ENCODE assay signal across 23 mouse cellular contexts in genomic region chr7:63888674-63889073, GRCm38 (mm10). TPM values are rescaled to one million over a fixed set of nuclear protein-coding genes. Genes with fewer than 3 reads are reported as not detected.
A peak's percentile ranks its signal among the peaks of the same experiment; 100 is the strongest.
DNase-seq lines count a peak whose midpoint lies in the region; ATAC-seq and TF ChIP-seq lines count a peak whose summit lies in the region.
"Had no signal": no experiment of that assay in that cellular context is flagged by ENCODE, and none has a peak within 500 bp of the region (broad histone marks: within the 10 kb centered on the region; RNA-seq: fewer than 3 reads in every experiment).

No protein-coding gene starts in this region.

- peaks cover 45% of the 10 kb centered on the region for H3K4me1 ChIP-seq in cerebellum, adult 2 months (ENCODE audit: control insufficient read depth, insufficient read depth, low read length)
- H3K4me1 ChIP-seq in heart, embryonic 11.5 days (ENCODE audit: control insufficient read depth, insufficient read depth, low read length): peaks cover 7% of the 10 kb centered on the region
- H3K4me1 ChIP-seq in lung, postnatal 0 days (ENCODE audit: insufficient read depth, low read depth, low read length): peaks cover 9% of the 10 kb centered on the region

- no peak overlapping the region for H3K9ac ChIP-seq in heart, embryonic 11.5 days (ENCODE audit: low read depth, low read length)
- no peak overlapping the region for H3K9ac ChIP-seq in lung, postnatal 0 days (replicated peaks; ENCODE audit: low read depth)
- H3K9ac ChIP-seq: embryonic facial prominence, embryonic 12.5 days; forebrain, embryonic 12.5 days; forebrain, postnatal 0 days; hindbrain, embryonic 15.5 days; kidney, embryonic 15.5 days had no signal

- TF ChIP-seq CTCF in cerebellum, adult 2 months (IDR thresholded peaks at IDR 0.05; ENCODE audit: borderline replicate concordance, insufficient read depth, low read depth, low read length): no peak
- TF ChIP-seq CTCF in lung, postnatal 0 days (IDR thresholded peaks at IDR 0.05): no peak

- H3K4me2 ChIP-seq in heart, embryonic 11.5 days: no peak overlapping the region
- no peak overlapping the region for H3K4me2 ChIP-seq in lung, postnatal 0 days (replicated peaks; ENCODE audit: low read depth, low read length)
- H3K4me2 ChIP-seq: embryonic facial prominence, embryonic 12.5 days; forebrain, embryonic 12.5 days; hindbrain, embryonic 15.5 days; kidney, embryonic 15.5 days had no signal

- ATAC-seq in heart, embryonic 11.5 days (replicated peaks; ENCODE audit: insufficient number of reproducible peaks, low FRiP score, low TSS enrichment): no peak
- no peak for ATAC-seq in lung, postnatal 0 days
- ATAC-seq: forebrain, postnatal 0 days; intestine, embryonic 16.5 days had no signal

- TF ChIP-seq EP300 in lung, postnatal 0 days (IDR thresholded peaks at IDR 0.05): no peak

- no peaks in the 10 kb centered on the region for H3K27me3 ChIP-seq in cerebellum, adult 2 months (ENCODE audit: control insufficient read depth, insufficient read depth, low read length)
- H3K27me3 ChIP-seq in heart, embryonic 11.5 days (ENCODE audit: control insufficient read depth, insufficient read depth, low read length): no peaks in the 10 kb centered on the region
- H3K27me3 ChIP-seq in lung, postnatal 0 days (replicated peaks; ENCODE audit: insufficient read depth, low read length): no peaks in the 10 kb centered on the region
- H3K27me3 ChIP-seq: embryonic facial prominence, embryonic 12.5 days; forebrain, embryonic 12.5 days; hindbrain, embryonic 15.5 days; kidney, embryonic 15.5 days had no signal

- no peak for TF ChIP-seq POLR2A in cerebellum, adult 2 months (IDR thresholded peaks at IDR 0.05; ENCODE audit: borderline replicate concordance, insufficient read depth, low read length)

- peak in 1 of 2 experiments; percentile 30 for DNase-seq in cerebellum, adult 2 months
- DNase-seq in cerebellum, adult 9-11 months: no peak
- DNase-seq in heart, adult 18-20 months: peak; percentile 31
- no peak for DNase-seq in lung, postnatal 0 days (ENCODE audit: low spot score)
- no peak for DNase-seq in lung, postnatal 14 days
- DNase-seq in left cerebral cortex, adult 18-20 months (ENCODE audit: low spot score in 2 of 2): no peak
- DNase-seq: adrenal gland, postnatal 25 days; forebrain, postnatal 0 days; gastrocnemius, postnatal 36 days; heart, postnatal 14 days had no signal

- no peak overlapping the region for H3K4me3 ChIP-seq in cerebellum, adult 2 months (replicated peaks; ENCODE audit: insufficient read depth, low read depth, low read length)
- H3K4me3 ChIP-seq in heart, embryonic 11.5 days (ENCODE audit: low read depth, low read length): no peak overlapping the region
- H3K4me3 ChIP-seq in lung, postnatal 0 days (ENCODE audit: low read depth, low read length): no peak overlapping the region
- H3K4me3 ChIP-seq: embryonic facial prominence, embryonic 12.5 days; forebrain, embryonic 12.5 days; hindbrain, embryonic 15.5 days; kidney, embryonic 15.5 days had no signal

- H3K27ac ChIP-seq in cerebellum, adult 2 months (ENCODE audit: insufficient read depth, low read length): 0 out of 2 replicates have a peak overlapping the region, but pooled peaks have one; percentile 20
- H3K27ac ChIP-seq in heart, embryonic 11.5 days (ENCODE audit: low read depth, low read length): no peak overlapping the region
- H3K27ac ChIP-seq in lung, postnatal 0 days (ENCODE audit: low read length): 0 out of 2 replicates have a peak overlapping the region, but pooled peaks have one; percentile 27
- H3K27ac ChIP-seq: embryonic facial prominence, embryonic 12.5 days; forebrain, embryonic 12.5 days; hindbrain, embryonic 15.5 days; kidney, embryonic 15.5 days had no signal

- H3K36me3 ChIP-seq in heart, embryonic 11.5 days (ENCODE audit: control insufficient read depth, insufficient read depth, low read length): 0 out of 2 replicates have a peak, but pooled peaks cover 2% of the 10 kb centered on the region
- H3K36me3 ChIP-seq in lung, postnatal 0 days (ENCODE audit: insufficient read depth, low read length): peaks cover 15% of the 10 kb centered on the region; the same call in 1 of the 2 replicates

- no peaks in the 10 kb centered on the region for H3K9me3 ChIP-seq in heart, embryonic 11.5 days (replicated peaks; ENCODE audit: control insufficient read depth, low read length)
- no peaks in the 10 kb centered on the region for H3K9me3 ChIP-seq in lung, postnatal 0 days (ENCODE audit: low read length)
- H3K9me3 ChIP-seq: embryonic facial prominence, embryonic 12.5 days; forebrain, embryonic 12.5 days; hindbrain, embryonic 15.5 days; kidney, embryonic 15.5 days had no signal

- 61% methylated on average over 6 of the region's 6 CpGs for WGBS in cerebellum, adult 2 months
- WGBS in heart, embryonic 11.5 days (ENCODE audit: insufficient replicate concordance): 67% methylated on average over 6 of the region's 6 CpGs
- 48% methylated on average over 6 of the region's 6 CpGs for WGBS in lung, postnatal 0 days

RNA-seq across cellular contexts. Expression of gene E030018B13Rik, which starts 28.0 kb away (rescaled TPM):
- not detected in 2 replicates for polyA plus RNA-seq in cerebellum, adult 2 months (2012; rRNA removed)
- not detected for total RNA-seq in heart, adult 18-20 months (2021)
- polyA plus RNA-seq in heart, embryonic 11.5 days (2014; fragmentation: Nextera tagmentation; extraction: Ambion mirVana): not detected in 2 replicates
- polyA plus RNA-seq in lung, postnatal 0 days (2015; fragmentation: Nextera tagmentation; extraction: Ambion mirVana): 0.18 and 0.27 TPM in 2 replicates
- not detected for total RNA-seq in left cerebral cortex, adult 18-20 months (2021)
- total RNA-seq: adrenal gland, adult 18-20 months; adrenal gland, postnatal 25 days; forebrain, postnatal 0 days; gastrocnemius, adult 18-20 months; gastrocnemius, postnatal 36 days; heart, adult 8-10 months; heart, postnatal 14 days; MEL had no signal
- polyA plus RNA-seq: cortical plate, adult 2 months; embryonic facial prominence, embryonic 12.5 days; forebrain, embryonic 12.5 days; forebrain, postnatal 0 days; heart, embryonic 14.5 days; hindbrain, embryonic 15.5 days; intestine, embryonic 16.5 days; kidney, adult 2 months; kidney, embryonic 15.5 days had no signal

RNA-seq across cellular contexts. Expression of gene Klf13, which starts 50.0 kb away (rescaled TPM):
- polyA plus RNA-seq in cerebellum, adult 2 months (2012; rRNA removed): 60.8 and 68.9 TPM in 2 replicates
- total RNA-seq in heart, adult 18-20 months (2021): 10 to 100 TPM; 42.9 to 59.3 TPM
- polyA plus RNA-seq in heart, embryonic 11.5 days (2014; fragmentation: Nextera tagmentation; extraction: Ambion mirVana): 16.3 and 18.8 TPM in 2 replicates
- 78.2 and 89.0 TPM in 2 replicates for polyA plus RNA-seq in lung, postnatal 0 days (2015; fragmentation: Nextera tagmentation; extraction: Ambion mirVana)
- total RNA-seq in left cerebral cortex, adult 18-20 months (2021): 100 to 1,000 TPM; 145 to 159 TPM

Comparison
In these comparisons a context has a peak if more than half of its experiments do, and no peak if none do; other contexts are left out.
1. DNase-seq: peak in heart, adult 18-20 months (2 of 2); none in cerebellum, adult 9-11 months (single experiment), lung, postnatal 0 days (single experiment), lung, postnatal 14 days (single experiment) and left cerebral cortex, adult 18-20 months (0 of 2).